Mouse (Mus musculus): Measurements from ENCODE around the gene Grip1. TPM values are rescaled to one million over a fixed set of nuclear protein-coding genes. Genes with fewer than 3 reads are reported as not detected.
"Not testable (repeated sequence)": the region's sequence is repeated elsewhere in the genome, so short reads cannot be mapped to it uniquely, and the experiment has no call there.

The Grip1 gene
- total RNA-seq, 1 experiment from 2014 or later, result not detected

DNA sequence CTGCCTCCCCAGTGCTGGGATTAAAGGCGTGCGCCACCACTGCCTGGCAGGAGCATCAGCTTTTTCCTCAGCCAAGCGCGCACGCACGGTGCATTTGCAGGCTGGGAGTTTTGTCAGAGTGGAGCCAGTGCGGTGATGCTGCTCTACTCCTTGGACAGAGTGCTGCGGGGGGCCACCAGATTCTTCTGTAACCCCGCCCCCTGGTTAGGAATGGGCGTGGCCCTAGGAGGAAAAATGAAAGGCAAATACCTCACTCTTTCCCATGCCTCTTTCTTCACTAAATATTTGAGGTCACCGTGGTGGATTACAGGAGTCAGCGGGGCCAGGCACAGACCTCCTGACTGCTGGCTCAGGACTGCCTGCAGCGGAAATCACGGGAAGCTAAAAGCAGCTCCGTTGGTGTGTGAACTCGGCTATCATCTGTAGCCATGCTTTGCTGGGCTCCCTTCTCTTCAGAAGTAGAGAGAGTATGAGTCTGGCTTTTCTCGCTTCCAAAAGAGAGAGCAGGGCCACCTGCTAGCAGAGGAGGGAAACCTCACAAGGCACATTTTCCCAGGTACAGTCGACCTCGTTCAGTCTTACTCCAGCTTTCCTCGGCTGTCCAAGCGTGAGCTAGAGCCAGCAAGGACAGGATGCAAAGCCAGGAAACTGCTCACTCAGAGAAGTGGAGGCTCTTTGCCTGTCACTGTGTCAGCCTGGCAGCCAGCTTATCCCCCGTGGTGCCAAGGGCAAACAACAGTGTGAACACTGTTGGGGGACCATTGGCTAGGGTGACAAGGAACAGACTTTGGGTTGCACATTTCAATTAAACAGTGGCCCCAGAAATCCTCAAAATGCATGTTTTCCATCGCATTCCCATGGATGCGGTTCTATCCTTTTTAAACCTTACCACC lies 607.9 kb downstream of the Grip1 start:
- no peak for ATAC-seq (ENCODE audit: extremely low read depth, insufficient number of reproducible peaks, low FRiP score, poor library complexity, severe bottlenecking)

DNA sequence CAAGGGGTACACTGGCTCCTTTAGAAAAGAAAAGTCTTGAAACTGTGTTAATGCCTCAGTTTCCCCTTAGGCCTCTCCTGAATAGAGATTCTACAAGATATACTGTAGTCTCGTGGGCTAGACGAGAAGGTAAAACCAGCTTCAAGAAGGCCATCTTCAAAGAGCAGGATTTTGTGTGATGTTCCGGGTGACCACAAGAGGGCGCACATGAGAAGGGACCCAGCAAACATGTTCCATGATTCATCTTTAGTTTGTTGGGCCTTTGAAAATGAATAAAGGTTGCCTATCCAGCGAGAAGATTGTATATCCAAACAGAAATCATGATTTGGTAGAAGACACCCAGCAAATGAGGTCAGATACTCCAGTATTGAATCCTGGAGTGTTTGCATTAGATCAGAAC lies 610.8 kb downstream of the Grip1 start:
- peak; percentile 55; the same call in 1 of the 2 replicates for ATAC-seq (ENCODE audit: extremely low read depth, insufficient number of reproducible peaks, low FRiP score, poor library complexity, severe bottlenecking)

DNA sequence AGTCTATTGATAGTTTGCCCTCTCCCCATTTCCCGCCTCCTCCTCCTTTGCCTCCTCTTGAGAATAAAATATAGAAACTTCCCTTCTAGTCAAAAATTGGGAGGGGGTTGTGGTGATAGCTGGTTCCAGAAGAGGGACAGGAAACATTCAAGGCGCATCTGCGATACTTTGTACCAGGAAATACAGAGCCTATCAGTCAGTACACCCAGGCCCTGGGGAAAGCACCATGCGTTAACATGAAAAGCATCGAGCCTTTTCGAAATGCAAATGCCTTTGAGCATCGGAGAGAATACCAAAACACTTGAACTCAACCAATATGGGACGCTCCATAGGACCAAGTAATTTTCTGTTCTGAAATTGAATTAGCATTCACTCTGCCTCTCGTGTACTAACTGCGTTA lies 612.7 kb downstream of the Grip1 start:
- ATAC-seq (ENCODE audit: extremely low read depth, insufficient number of reproducible peaks, low FRiP score, poor library complexity, severe bottlenecking), result no peak

GRCm38 (mm10) chr10:120077850-120078249 lies 624.2 kb downstream of the Grip1 start:
- no peak for ATAC-seq (ENCODE audit: extremely low read depth, insufficient number of reproducible peaks, low FRiP score, poor library complexity, severe bottlenecking)

- ATAC-seq (ENCODE audit: extremely low read depth, insufficient number of reproducible peaks, low FRiP score, poor library complexity, severe bottlenecking), result no peak
Observed at GRCm38 (mm10) chr10:120092548-120092947, 638.9 kb downstream of the Grip1 start.

DNA sequence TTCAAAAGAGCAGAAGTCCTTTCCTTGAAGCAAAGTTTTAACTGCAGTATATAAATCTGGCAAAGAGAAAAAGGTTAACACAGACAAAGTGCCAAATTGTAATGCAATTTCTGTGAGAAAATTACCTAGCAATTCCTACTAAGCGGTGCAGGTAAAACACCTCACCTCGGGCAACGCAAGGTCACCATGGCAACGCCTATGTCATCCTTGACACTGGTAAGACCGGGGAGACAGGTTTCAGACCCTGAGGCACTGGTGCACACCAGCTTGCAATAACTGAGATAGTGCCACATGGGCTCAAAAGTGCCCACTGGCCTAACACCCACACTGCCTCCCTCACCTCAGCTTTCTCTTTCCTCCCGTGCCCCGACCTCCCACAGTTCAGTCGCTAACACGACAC lies 641.5 kb downstream of the Grip1 start:
- no peak for ATAC-seq (ENCODE audit: extremely low read depth, insufficient number of reproducible peaks, low FRiP score, poor library complexity, severe bottlenecking)

- no peak for ATAC-seq (ENCODE audit: extremely low read depth, insufficient number of reproducible peaks, low FRiP score, poor library complexity, severe bottlenecking)
Observed at GRCm38 (mm10) chr10:120095716-120096115, 642.1 kb downstream of the Grip1 start.

DNA sequence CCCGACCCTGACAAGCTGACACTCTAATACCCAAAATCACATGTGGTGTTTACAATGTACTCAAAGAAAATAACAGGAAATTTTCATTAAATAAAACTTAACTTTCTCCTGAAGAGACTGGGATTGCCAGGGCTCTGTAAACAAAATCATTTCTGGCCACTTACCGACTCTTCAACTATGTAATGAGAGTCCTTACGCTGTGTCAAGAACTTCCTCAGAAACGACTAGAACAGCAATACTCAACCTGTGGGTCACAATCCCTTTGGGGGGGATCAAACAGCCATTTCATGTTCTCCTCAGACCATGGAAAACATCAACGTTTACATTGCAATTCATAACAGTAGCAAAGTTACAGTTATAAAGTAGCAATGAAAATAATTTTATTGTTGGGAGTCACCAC lies 643.9 kb downstream of the Grip1 start:
- ATAC-seq (ENCODE audit: extremely low read depth, insufficient number of reproducible peaks, low FRiP score, poor library complexity, severe bottlenecking), result no peak

DNA sequence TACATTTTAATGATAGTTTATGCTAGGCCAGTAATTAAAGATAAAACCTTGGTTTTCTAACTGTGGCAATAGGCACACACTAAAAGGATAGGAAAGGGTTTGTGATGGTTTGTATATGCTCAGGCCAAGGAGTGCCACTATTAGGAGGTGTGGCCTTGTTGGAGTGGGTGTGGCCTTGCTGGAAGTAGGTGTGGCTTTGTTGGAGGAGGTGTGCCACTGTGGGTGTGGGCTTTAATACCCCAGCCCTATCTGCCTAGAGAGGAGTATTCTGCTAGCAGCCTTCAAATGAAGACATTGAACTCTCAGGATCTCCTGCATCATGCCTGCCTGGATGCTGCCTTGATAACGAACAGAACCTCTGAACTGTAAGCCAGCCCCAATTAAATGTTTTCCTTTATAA lies 647.2 kb downstream of the Grip1 start:
- no peak for ATAC-seq (ENCODE audit: extremely low read depth, insufficient number of reproducible peaks, low FRiP score, poor library complexity, severe bottlenecking)

GRCm38 (mm10) chr10:120111691-120112319 lies 658.2 kb downstream of the Grip1 start:
- ATAC-seq (ENCODE audit: extremely low read depth, insufficient number of reproducible peaks, low FRiP score, poor library complexity, severe bottlenecking), result no peak

DNA sequence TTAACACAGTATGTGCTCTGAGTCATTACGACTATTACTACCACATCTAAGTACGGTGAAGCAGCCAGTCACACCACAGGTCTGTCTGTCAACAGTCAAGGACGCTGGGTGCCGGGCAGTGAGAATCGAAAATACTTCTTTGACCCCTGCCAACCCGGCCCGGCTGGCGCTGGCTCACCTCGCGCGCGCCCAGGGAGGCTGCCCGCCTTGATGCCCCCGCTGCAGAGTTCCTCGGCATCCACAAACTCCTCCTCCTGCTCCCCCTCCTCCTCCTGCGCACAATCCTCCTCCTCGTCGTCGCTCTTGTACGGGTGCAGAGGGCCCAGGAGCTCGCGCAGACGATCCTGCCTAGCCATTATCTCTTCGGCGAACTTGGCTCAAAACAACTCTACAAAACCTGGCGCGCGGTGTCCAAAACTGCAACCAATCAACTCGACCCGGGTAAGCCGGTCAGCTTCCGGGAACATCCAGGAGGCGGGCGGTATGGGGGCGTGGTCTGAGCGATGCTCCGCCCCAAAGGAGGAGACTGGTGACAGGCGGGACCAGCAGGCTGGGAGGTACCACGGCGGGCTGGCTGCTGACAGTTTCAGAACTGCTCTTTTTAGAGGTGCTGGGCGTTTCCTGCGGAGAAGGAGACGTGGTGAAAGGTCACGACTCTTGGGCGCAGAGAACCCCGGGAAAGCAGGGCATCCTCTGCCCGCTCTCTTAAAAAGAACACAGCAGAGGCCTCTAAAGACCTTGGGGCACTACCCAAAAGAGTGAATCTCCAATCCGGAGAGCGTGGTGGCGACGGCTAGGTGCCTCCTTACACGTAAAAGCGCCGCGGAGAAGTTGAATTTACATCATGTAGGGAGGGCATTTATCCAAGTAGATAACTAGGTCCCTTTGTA lies 659.1 kb downstream of the Grip1 start, which contains the start of gene Helb:
Gene Helb, minus strand, starts transcription at position 481 of the 890 bp plus-strand sequence.
- ATAC-seq (ENCODE audit: extremely low read depth, insufficient number of reproducible peaks, low FRiP score, poor library complexity, severe bottlenecking), result peak; percentile 98

DNA sequence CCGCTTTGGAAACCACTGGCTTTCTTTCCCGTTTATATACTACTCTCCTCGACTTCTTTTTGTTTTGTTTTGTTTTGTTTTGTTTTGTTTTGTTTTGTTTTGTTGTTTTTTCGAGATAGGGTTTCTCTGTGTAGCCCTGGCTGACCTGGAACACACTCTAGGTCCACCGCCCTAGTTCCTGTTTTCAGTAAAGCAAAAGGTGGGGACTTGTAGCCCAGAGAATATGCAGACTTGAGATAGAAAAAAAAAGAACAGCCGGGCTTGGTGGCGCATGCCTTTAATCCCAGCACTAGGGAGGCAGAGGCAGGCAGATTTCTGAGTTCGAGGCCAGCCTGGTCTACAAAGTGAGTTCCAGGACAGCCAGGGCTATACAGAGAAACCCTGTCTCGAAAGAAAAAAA lies 659.9 kb downstream of the Grip1 start:
- ATAC-seq (ENCODE audit: extremely low read depth, insufficient number of reproducible peaks, low FRiP score, poor library complexity, severe bottlenecking), result not testable (repeated sequence)

DNA sequence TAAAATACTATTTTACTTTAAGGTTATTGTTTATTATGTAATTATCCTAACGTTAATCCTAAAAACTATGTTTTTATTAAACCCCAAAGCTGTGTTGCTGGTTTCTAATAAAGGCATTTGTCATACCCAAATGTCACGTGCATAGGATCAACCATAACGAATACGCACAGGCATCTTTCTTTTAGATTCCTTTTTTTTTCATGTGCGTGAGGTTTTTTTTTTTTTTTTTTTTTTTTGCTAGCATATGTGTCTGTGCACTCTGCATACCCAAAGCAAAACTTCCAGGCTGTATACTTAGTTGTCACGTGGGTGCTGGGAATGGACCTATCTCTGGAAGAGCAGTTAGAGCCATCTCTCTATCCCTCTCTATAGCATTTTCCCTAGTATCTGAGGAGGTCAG lies 660.4 kb downstream of the Grip1 start:
- ATAC-seq (ENCODE audit: extremely low read depth, insufficient number of reproducible peaks, low FRiP score, poor library complexity, severe bottlenecking), result no peak

DNA sequence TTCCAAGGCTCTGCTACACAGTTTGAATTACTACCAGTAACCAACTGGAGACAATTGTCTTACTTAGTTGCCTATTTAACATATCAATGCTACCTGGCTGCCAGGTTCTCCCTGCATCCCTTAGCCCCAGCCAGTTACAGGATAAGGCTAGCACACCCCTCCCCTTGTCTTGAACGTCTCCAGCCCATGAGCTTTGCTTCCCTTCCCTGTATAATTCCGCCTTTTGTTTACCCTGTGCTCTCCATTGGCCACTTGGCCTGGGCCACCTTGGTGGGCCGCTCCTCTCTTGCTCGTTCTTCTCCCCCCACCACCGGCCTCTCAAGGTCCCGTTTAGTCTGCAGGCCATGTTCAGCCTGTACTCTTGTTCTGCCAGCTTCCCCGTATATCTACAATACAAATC lies 660.9 kb downstream of the Grip1 start:
- no peak for ATAC-seq (ENCODE audit: extremely low read depth, insufficient number of reproducible peaks, low FRiP score, poor library complexity, severe bottlenecking)

- ATAC-seq (ENCODE audit: extremely low read depth, insufficient number of reproducible peaks, low FRiP score, poor library complexity, severe bottlenecking), result no peak
Observed at GRCm38 (mm10) chr10:120115249-120115648, 661.6 kb downstream of the Grip1 start.

DNA sequence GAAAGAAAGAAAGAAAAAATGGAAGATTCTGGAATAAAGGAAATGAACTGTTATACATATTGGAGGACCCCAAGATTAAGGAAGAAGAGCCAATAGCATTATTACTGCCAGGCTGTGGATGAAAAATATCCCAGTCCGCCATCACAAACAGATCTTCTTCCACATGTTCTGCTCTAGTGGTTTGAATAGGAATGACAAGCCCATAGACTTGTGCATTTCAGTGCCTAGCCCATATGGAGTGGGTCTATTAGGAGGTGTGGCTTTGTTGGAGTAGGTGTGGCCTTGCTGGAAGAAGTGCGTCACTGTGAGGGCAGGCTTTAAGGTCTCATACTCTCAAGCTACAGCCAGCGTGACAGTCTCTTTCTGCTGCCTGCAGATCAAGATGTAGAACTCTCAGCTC lies 670.1 kb downstream of the Grip1 start:
- ATAC-seq (ENCODE audit: extremely low read depth, insufficient number of reproducible peaks, low FRiP score, poor library complexity, severe bottlenecking), result no peak

DNA sequence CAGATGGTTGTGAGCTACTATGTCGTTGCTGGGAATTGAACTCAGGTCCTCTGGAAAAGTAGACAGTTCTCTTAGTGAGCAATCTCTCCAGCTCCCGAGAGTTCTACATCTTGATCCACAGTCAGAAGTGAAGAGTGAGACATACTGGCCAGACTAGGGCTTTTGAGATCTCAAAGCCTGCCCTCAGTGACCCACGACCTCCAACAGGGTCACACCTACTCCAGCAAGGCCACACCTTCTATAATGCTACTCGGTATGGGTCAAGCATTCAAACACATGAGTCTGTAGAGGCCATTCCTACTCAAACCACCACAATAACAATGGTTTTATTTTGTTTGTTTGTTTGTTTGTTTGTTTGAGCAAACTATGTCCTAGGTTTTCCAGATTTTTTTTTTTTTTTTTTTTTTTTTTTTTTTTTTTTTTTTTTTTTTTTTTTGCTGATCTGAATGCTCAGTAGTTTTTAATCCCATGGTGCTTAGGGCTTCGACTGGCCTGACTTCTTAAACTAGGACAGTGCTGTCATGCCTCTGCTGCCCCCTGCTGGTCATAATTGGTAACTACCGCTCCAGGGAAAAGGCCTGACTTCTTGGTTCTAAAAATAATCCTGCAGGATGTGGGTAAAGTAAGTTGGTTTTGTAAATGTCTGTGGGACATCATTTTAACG lies 671.3 kb downstream of the Grip1 start:
- peak; percentile 89 for ATAC-seq (ENCODE audit: extremely low read depth, insufficient number of reproducible peaks, low FRiP score, poor library complexity, severe bottlenecking)

GRCm38 (mm10) chr10:120125465-120125857 lies 671.8 kb downstream of the Grip1 start:
- no peak for ATAC-seq (ENCODE audit: extremely low read depth, insufficient number of reproducible peaks, low FRiP score, poor library complexity, severe bottlenecking)
